Mouse (Mus musculus): ENCODE measurements around the gene Rbfox3. TPM values are rescaled to one million over a fixed set of nuclear protein-coding genes. Genes with fewer than 3 reads are reported as not detected.

The Rbfox3 gene
- total RNA-seq, 2 experiments from 2014 or later: 0.10 to 0.31 TPM

- no peak for DNase-seq (ENCODE audit: low spot score in 2 of 2)
These were observed 144.0 kb downstream of the Rbfox3 start for GRCm38 (mm10) chr11:118767411-118767810.

- no peak for DNase-seq (ENCODE audit: low spot score in 2 of 2)
These were observed 151.0 kb downstream of the Rbfox3 start for GRCm38 (mm10) chr11:118760296-118760988.

- no peak for DNase-seq (ENCODE audit: low spot score in 2 of 2)
These were observed 152.2 kb downstream of the Rbfox3 start for GRCm38 (mm10) chr11:118759228-118759627.

GRCm38 (mm10) chr11:118758277-118758990, 153.0 kb downstream of the Rbfox3 start:
- DNase-seq (ENCODE audit: low spot score in 2 of 2): no peak

GRCm38 (mm10) chr11:118757488-118757887, 153.9 kb downstream of the Rbfox3 start:
- no peak for DNase-seq (ENCODE audit: low spot score in 2 of 2)

- no peak for DNase-seq (ENCODE audit: low spot score in 2 of 2)
These were observed 156.4 kb downstream of the Rbfox3 start for GRCm38 (mm10) chr11:118755003-118755402.

- DNase-seq (ENCODE audit: low spot score in 2 of 2): no peak
These were observed 156.9 kb downstream of the Rbfox3 start for GRCm38 (mm10) chr11:118754535-118754934.

- DNase-seq (ENCODE audit: low spot score in 2 of 2): peak in 1 of 2 experiments; percentile 28
These were observed 159.3 kb downstream of the Rbfox3 start for GRCm38 (mm10) chr11:118751879-118752616.

- no peak for DNase-seq (ENCODE audit: low spot score in 2 of 2)
These were observed 160.6 kb downstream of the Rbfox3 start for GRCm38 (mm10) chr11:118750745-118751330.

GRCm38 (mm10) chr11:118749541-118749940, 161.9 kb downstream of the Rbfox3 start:
- DNase-seq (ENCODE audit: low spot score in 2 of 2): no peak

- no peak for DNase-seq (ENCODE audit: low spot score in 2 of 2)
These were observed 162.8 kb downstream of the Rbfox3 start for GRCm38 (mm10) chr11:118748622-118749021.

GRCm38 (mm10) chr11:118745279-118745678, 166.1 kb downstream of the Rbfox3 start:
- no peak for DNase-seq (ENCODE audit: low spot score in 2 of 2)

- peak in 1 of 2 experiments; percentile 65 for DNase-seq (ENCODE audit: low spot score in 2 of 2)
These were observed 166.6 kb downstream of the Rbfox3 start for GRCm38 (mm10) chr11:118744782-118745181.

GRCm38 (mm10) chr11:118742762-118743161, 168.6 kb downstream of the Rbfox3 start:
- DNase-seq (ENCODE audit: low spot score in 2 of 2): peak in 1 of 2 experiments; percentile 47

- DNase-seq (ENCODE audit: low spot score in 2 of 2): no peak
These were observed 170.1 kb downstream of the Rbfox3 start for GRCm38 (mm10) chr11:118741262-118741661.

- DNase-seq (ENCODE audit: low spot score in 2 of 2): peak; percentile 61 to 80
These were observed 171.4 kb downstream of the Rbfox3 start for GRCm38 (mm10) chr11:118740001-118740400.

GRCm38 (mm10) chr11:118738855-118739832, 172.3 kb downstream of the Rbfox3 start:
- peak; percentile 71 to 83 for DNase-seq (ENCODE audit: low spot score in 2 of 2)

- DNase-seq (ENCODE audit: low spot score in 2 of 2): no peak
These were observed 173.1 kb downstream of the Rbfox3 start for GRCm38 (mm10) chr11:118738323-118738722.

GRCm38 (mm10) chr11:118737821-118738220, 173.6 kb downstream of the Rbfox3 start:
- DNase-seq (ENCODE audit: low spot score in 2 of 2): no peak

GRCm38 (mm10) chr11:118736993-118737392, 174.4 kb downstream of the Rbfox3 start:
- no peak for DNase-seq (ENCODE audit: low spot score in 2 of 2)

Data from gastrocnemius, postnatal 4 days (tissue).